Comparison of ENCODE assay signal across 19 mouse cellular contexts in the genomic region with DNA sequence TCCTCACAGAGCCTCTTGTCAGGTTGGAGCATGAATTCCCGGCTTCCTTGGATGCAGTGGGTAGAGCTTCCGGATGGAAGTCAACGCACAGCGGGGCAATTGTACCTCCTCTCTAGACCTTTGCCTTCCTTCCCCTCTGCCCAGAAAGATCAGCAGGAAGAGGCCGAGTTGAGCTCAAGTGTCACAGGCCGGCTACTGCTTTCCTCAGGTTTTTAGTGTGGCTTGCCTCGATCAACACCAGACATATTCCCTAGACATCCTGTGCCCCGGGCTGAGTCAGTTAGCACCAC. TPM values are rescaled to one million over a fixed set of nuclear protein-coding genes. Genes with fewer than 3 reads are reported as not detected.
A peak's percentile ranks its signal among the peaks of the same experiment; 100 is the strongest.
DNase-seq lines count a peak whose midpoint lies in the region; ATAC-seq lines count a peak whose summit lies in the region.
"Had no signal": no experiment of that assay in that cellular context is flagged by ENCODE, and none has a peak within 500 bp of the region (broad histone marks: within the 10 kb centered on the region; RNA-seq: fewer than 3 reads in every experiment).

No protein-coding gene starts in this region.

- intact Hi-C loops in heart, postnatal 14 days (cut with DNase I): loop anchor here (5.0 kb wide), 1 partner anchor 56 kb away; no protein-coding TSS in a partner anchor

- no peaks in the 10 kb centered on the region for H3K9me3 ChIP-seq in heart, embryonic 15.5 days (replicated peaks)
- no peaks in the 10 kb centered on the region for H3K9me3 ChIP-seq in intestine, embryonic 16.5 days (ENCODE audit: control insufficient read depth, low read length)
- H3K9me3 ChIP-seq: midbrain, embryonic 12.5 days; neural tube, embryonic 15.5 days had no signal

- H3K4me2 ChIP-seq in heart, embryonic 15.5 days: no peak overlapping the region
- peak overlapping the region; percentile 34 for H3K4me2 ChIP-seq in intestine, embryonic 16.5 days (ENCODE audit: low read depth, low read length)
- H3K4me2 ChIP-seq: hindbrain, embryonic 14.5 days; midbrain, embryonic 12.5 days; neural tube, embryonic 15.5 days had no signal

- no peaks in the 10 kb centered on the region for H3K36me3 ChIP-seq in heart, embryonic 15.5 days
- H3K36me3 ChIP-seq in intestine, embryonic 16.5 days (ENCODE audit: control insufficient read depth, insufficient read depth, low read length): no peaks in the 10 kb centered on the region
- H3K36me3 ChIP-seq: midbrain, embryonic 12.5 days; neural tube, embryonic 15.5 days had no signal

- H3K4me1 ChIP-seq in heart, embryonic 15.5 days (replicated peaks): peaks cover 10% of the 10 kb centered on the region
- peaks cover 15% of the 10 kb centered on the region for H3K4me1 ChIP-seq in intestine, embryonic 16.5 days (ENCODE audit: control insufficient read depth, insufficient read depth, low read length)

- 19% methylated on average over 8 of the region's 8 CpGs for WGBS in heart, embryonic 15.5 days
- 25% methylated on average over 8 of the region's 8 CpGs for WGBS in intestine, embryonic 16.5 days

- no peak for ATAC-seq in heart, embryonic 15.5 days (replicated peaks; ENCODE audit: insufficient number of reproducible peaks, insufficient read depth, low FRiP score, low read depth)
- ATAC-seq in intestine, embryonic 16.5 days: peak; percentile 57
- ATAC-seq in megakaryocyte progenitor cell, adult 5-6 weeks (replicated peaks; ENCODE audit: poor library complexity): no peak
- ATAC-seq: activated CD4-positive, CD25-positive, alpha-beta regulatory T cell, adult 4 months had no signal

- no peak overlapping the region for H3K27ac ChIP-seq in heart, embryonic 15.5 days
- peak overlapping the region; percentile 73 for H3K27ac ChIP-seq in intestine, embryonic 16.5 days (ENCODE audit: low read length)
- H3K27ac ChIP-seq: hindbrain, embryonic 14.5 days; macrophage; midbrain, embryonic 12.5 days; neural tube, embryonic 15.5 days had no signal

- 0 out of 2 replicates have a peak overlapping the region, but pooled peaks have one; percentile 7 for H3K9ac ChIP-seq in heart, embryonic 15.5 days
- H3K9ac ChIP-seq in intestine, embryonic 16.5 days (ENCODE audit: low read depth, low read length): peak overlapping the region; percentile 24; the same call in 1 of the 2 replicates
- H3K9ac ChIP-seq: hindbrain, embryonic 14.5 days; midbrain, embryonic 12.5 days; neural tube, embryonic 15.5 days had no signal

- no peak overlapping the region for H3K4me3 ChIP-seq in heart, embryonic 15.5 days
- H3K4me3 ChIP-seq in intestine, embryonic 16.5 days (ENCODE audit: low read length): peak overlapping the region; percentile 15
- H3K4me3 ChIP-seq: midbrain, embryonic 12.5 days; neural tube, embryonic 15.5 days had no signal

- H3K27me3 ChIP-seq in heart, embryonic 15.5 days: peaks cover 14% of the 10 kb centered on the region
- no peaks in the 10 kb centered on the region for H3K27me3 ChIP-seq in intestine, embryonic 16.5 days (replicated peaks; ENCODE audit: control insufficient read depth, insufficient read depth, low read length)

- no peak for DNase-seq in heart, postnatal 14 days
- DNase-seq in R1 (ENCODE audit: low read depth, low spot score): peak; percentile 76
- peak; percentile 12 to 29 for DNase-seq in kidney, postnatal 4 days
- no peak for DNase-seq in spleen, postnatal 14 days (ENCODE audit: low spot score in 2 of 2)
- DNase-seq: cerebellum, adult 9-10 months; gastrocnemius, postnatal 36 days; heart, postnatal 10 days; liver; lung, adult 2 months; right cerebral cortex, postnatal 4 days; thymus, adult 2 months had no signal

RNA-seq across cellular contexts. Expression of a gene that starts 1.7 kb away (rescaled TPM):
- 3.1 and 4.3 TPM in 2 replicates for polyA plus RNA-seq in heart, embryonic 15.5 days (2015; fragmentation: Nextera tagmentation; extraction: Ambion mirVana)
- 10 to 100 TPM; 21.9 to 22.6 TPM for total RNA-seq in heart, postnatal 14 days (2021)
- polyA plus RNA-seq in intestine, embryonic 16.5 days (2015; fragmentation: Nextera tagmentation; extraction: Ambion mirVana): 4.8 and 5.4 TPM in 2 replicates
- total RNA-seq in megakaryocyte progenitor cell, adult 5-6 weeks (2015): 8.2 and 9.6 TPM in 2 replicates
- total RNA-seq in megakaryocyte progenitor cell, adult 5-6 weeks (2017): 7.6 and 8.5 TPM in 2 replicates

Comparison
In these comparisons a context has a peak if more than half of its experiments do, and no peak if none do; other contexts are left out.
1. DNase-seq: peak in R1 (single experiment) and kidney, postnatal 4 days (2 of 2); none in heart, postnatal 14 days (0 of 2) and spleen, postnatal 14 days (0 of 2).